Mouse (Mus musculus) stomach, embryonic 16.5 days (tissue): ENCODE measurements around the gene Rgs3. TPM values are rescaled to one million over a fixed set of nuclear protein-coding genes. Genes with fewer than 3 reads are reported as not detected.
A peak's percentile ranks its signal among the peaks of the same experiment; 100 is the strongest.

Source experiments
- ATAC-seq: fragments of 200-750 bp; cut with Nextera tagmentation; 2 replicates; pipeline ENCODE4 v1.8.0; 2017; ENCODE audit warnings: moderate number of reproducible peaks, moderate TSS enrichment; ENCODE audit not compliant: insufficient read depth, low FRiP score
- H3K27ac ChIP-seq: fragments of 300-500 bp; sonication (generic); 2 replicates; pipeline ENCODE4 v1.5.1; 2014; ENCODE audit warnings: low read length
- H3K27me3 ChIP-seq: fragments of 300-500 bp; sonication (generic); 2 replicates; pipeline ENCODE4 v1.6.1; 2014; ENCODE audit warnings: low read length, control low read depth, mixed read lengths; ENCODE audit not compliant: control insufficient read depth, insufficient read depth
- H3K36me3 ChIP-seq: fragments of 300-500 bp; sonication (generic); 2 replicates; pipeline ENCODE4 v1.6.1; 2014; ENCODE audit warnings: low read length; ENCODE audit not compliant: control insufficient read depth, insufficient read depth
- H3K4me1 ChIP-seq: fragments of 300-500 bp; sonication (generic); 2 replicates; pipeline ENCODE4 v1.6.1; 2014; ENCODE audit warnings: low read length, control low read depth, mixed read lengths; ENCODE audit not compliant: control insufficient read depth, insufficient read depth
- H3K4me2 ChIP-seq: fragments of 300-500 bp; sonication (generic); 2 replicates; pipeline ENCODE4 v1.6.1; 2014; ENCODE audit warnings: low read depth, low read length, mixed read lengths
- H3K4me3 ChIP-seq: fragments of 300-500 bp; sonication (generic); replicated peaks from 2 replicates; pipeline ENCODE4 v1.5.1; 2014; ENCODE audit warnings: mild to moderate bottlenecking, low read length
- H3K9ac ChIP-seq: fragments of 300-500 bp; sonication (generic); 2 replicates; pipeline ENCODE4 v1.6.1; 2014; ENCODE audit warnings: low read length
- H3K9me3 ChIP-seq: fragments of 300-500 bp; sonication (generic); replicated peaks from 2 replicates; pipeline ENCODE4 v1.6.1; 2016; ENCODE audit warnings: low read length, control low read depth; ENCODE audit not compliant: control insufficient read depth
- WGBS: fragments of 180-500 bp; shearing (Covaris S2); extraction: QIAGEN DNeasy Blood & Tissue Kit; methylation state at CpG from one replicate; pipeline ENCODE4 v1.1.7; 2014; 5-methylcytosine and 5-hydroxymethylcytosine counted together
- polyA plus RNA-seq: library from polyadenylated mRNA; unstranded; fragments of >200 nt; fragmentation: Nextera tagmentation; extraction: Ambion mirVana; gene quantifications from 2 replicates; pipeline ENCODE4 v1.2.1, GENCODE M21; 2015

Rgs3 gene
- polyA plus RNA-seq, 1 experiment from 2014 or later, result 55.2 TPM

DNA sequence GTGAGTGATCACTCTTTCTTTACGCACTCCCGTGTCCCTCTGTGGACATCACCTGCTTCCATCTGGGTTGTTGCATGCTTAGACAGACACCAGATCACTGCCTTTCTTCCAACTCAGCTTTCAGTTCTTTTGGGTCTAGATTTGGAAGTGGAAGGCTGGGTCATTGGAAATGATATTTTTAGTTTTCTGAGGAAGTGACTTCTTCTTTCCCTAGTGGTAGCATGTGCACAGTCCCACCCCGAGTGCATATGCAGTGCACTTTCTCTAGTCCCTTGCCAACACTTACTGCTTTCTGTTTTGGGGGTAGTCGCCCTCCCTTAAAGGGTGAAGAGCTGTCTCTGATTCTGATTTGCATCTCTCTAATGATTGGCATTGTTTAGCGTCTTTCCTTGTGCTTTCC lies 170.3 kb downstream of the Rgs3 start:
- Histone ChIP-seq H3K4me2 (no peak overlapping the region), H3K9me3 (peaks cover 3% of the 10 kb centered on the region; the same call in 1 of the 2 replicates), H3K27ac (0 out of 2 replicates have a peak overlapping the region, but pooled peaks have one; percentile 4), H3K4me1 (peaks cover 36% of the 10 kb centered on the region), H3K27me3 (no peaks in the 10 kb centered on the region), H3K9ac (no peak overlapping the region), H3K36me3 (no peaks in the 10 kb centered on the region), H3K4me3 (no peak overlapping the region)
- ATAC-seq, result no peak
- WGBS, result 71% methylated on average over 5 of the region's 5 CpGs

DNA sequence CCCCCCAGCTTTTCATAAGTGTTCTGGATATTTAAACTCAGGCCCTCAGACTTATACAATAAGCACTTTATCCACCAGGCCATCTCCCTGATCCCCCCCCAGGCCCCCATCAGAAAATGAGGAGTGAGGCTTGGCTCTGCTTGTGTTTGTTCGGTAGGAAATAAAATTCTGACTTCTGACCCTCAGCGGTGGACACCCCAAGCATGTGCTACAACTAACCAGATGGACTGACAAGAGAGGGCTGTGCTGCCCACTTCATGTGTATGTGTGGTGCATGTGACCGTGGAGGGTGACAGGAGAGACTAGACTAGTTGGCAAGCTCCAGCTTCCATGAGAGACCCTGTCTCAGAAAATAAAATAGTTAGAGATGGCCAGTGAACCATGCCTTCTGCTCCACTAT lies 171.2 kb downstream of the Rgs3 start:
- no peak for ATAC-seq
- H3K4me1 ChIP-seq, result peaks cover 45% of the 10 kb centered on the region
- H3K4me2 ChIP-seq, result no peak overlapping the region
- no peaks in the 10 kb centered on the region for H3K27me3 ChIP-seq
- no peaks in the 10 kb centered on the region for H3K9me3 ChIP-seq
- H3K9ac ChIP-seq, result no peak overlapping the region
- H3K36me3 ChIP-seq, result no peaks in the 10 kb centered on the region
- H3K4me3 ChIP-seq, result no peak overlapping the region
- WGBS, result 67% methylated on average over 3 of the region's 3 CpGs
- H3K27ac ChIP-seq, result peak overlapping the region; percentile 64

DNA sequence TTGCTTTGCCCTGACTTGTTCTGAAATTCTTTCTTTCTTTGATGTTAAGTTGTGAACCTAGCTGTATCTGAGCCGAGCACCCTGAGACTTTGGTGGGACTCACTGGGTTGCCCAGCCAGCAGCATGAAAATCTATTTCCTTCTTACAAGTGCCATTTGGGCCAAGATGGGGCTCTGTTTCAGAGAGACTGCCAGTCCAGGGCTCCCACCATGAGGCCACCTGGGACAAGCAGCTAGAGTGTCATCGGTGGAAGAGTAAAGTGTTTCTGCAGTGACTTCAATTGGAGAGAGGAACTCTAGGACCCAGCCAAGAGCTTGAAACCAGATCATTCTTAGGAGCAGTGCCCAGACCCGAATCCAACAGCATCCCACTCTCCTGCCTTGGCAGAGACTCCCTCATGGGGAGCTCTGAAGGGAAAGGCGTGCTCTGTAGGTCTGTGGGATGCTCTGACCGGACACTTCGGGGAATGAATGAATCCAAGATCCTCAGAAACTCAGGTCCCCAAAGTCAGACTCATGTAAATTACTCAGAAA lies 171.9 kb downstream of the Rgs3 start:
- Histone ChIP-seq H3K27me3 (no peaks in the 10 kb centered on the region), H3K9ac (no peak overlapping the region), H3K36me3 (no peaks in the 10 kb centered on the region), H3K4me1 (peaks cover 52% of the 10 kb centered on the region), H3K27ac (peak overlapping the region; percentile 74), H3K9me3 (no peaks in the 10 kb centered on the region), H3K4me2 (no peak overlapping the region), H3K4me3 (no peak overlapping the region)
- ATAC-seq, result no peak
- 64% methylated on average over 6 of the region's 6 CpGs for WGBS

DNA sequence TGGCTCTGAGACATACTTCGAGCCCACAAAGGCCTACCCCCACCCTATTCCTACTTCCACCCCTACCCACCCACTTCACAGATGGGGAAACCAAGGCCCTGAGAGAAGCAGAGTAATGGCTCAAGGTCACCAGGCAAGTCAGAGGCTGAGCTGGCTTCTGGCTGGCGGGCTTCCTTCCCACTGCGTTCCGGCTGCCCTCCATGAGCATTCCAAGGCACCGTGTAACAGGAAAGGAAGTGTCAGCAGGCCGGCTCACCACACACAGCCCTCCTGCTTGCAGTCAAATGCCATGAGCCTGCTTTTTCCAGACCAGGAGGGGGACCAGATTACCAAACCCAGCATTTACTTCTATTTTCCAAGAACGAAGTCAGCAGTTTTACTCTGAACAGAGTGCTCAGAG lies 172.4 kb downstream of the Rgs3 start:
- H3K4me1 ChIP-seq, result peaks cover 57% of the 10 kb centered on the region
- ATAC-seq, result no peak
- H3K36me3 ChIP-seq, result no peaks in the 10 kb centered on the region
- 63% methylated on average over 7 of the region's 7 CpGs for WGBS
- H3K4me2 ChIP-seq, result no peak overlapping the region
- H3K9ac ChIP-seq, result no peak overlapping the region
- H3K4me3 ChIP-seq, result no peak overlapping the region
- H3K27me3 ChIP-seq, result no peaks in the 10 kb centered on the region
- peak overlapping the region; percentile 74 for H3K27ac ChIP-seq
- H3K9me3 ChIP-seq, result no peaks in the 10 kb centered on the region

DNA sequence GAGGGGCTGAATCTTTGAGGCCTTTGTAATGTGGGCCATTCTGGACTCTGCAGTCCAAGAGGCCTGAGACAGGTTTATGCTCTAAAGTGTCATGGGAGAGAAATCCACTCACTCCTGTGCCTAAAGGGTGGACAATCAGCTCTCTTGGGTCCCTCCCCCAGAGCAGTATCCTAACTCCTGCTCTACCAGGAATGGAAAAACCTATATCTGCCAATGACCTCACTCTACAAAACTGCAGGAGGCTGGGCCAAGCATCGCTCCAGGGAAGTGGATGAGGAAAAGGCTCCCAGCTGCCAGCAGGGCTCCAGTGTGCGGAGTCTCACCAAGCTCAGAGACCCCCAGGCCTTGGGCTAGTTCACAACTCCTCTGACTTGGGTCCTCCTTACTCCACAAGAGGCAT lies 173.2 kb downstream of the Rgs3 start:
- no peaks in the 10 kb centered on the region for H3K9me3 ChIP-seq
- H3K4me3 ChIP-seq, result no peak overlapping the region
- H3K9ac ChIP-seq, result peak overlapping the region; percentile 8
- no peaks in the 10 kb centered on the region for H3K36me3 ChIP-seq
- peak overlapping the region; percentile 74 for H3K27ac ChIP-seq
- peak; percentile 76 for ATAC-seq
- no peak overlapping the region for H3K4me2 ChIP-seq
- WGBS, result 15% methylated on average over 2 of the region's 2 CpGs
- H3K4me1 ChIP-seq, result peaks cover 64% of the 10 kb centered on the region
- H3K27me3 ChIP-seq, result no peaks in the 10 kb centered on the region

DNA sequence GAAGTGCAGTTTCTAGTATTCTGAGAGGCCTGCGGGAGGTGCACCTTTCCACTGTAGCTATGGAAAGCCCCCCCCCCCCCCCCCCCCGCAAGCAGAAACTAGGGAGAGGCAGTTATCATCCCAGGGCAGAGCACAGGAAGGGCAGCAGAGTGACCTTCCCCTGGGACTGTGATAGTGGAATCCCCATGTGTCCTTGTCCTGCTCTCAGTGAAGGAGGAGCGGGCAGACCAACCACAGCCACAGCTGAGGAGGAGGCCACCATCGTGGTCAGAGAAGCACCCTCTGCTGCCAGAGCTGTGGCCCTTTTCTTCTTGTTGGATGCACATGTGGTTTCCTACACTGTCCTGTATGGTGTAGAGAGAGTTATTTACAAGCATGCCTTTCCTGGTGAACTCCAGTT lies 174.3 kb downstream of the Rgs3 start:
- Histone ChIP-seq H3K4me2 (no peak overlapping the region), H3K36me3 (no peaks in the 10 kb centered on the region)
- 77% methylated on average over 3 of the region's 4 CpGs for WGBS

DNA sequence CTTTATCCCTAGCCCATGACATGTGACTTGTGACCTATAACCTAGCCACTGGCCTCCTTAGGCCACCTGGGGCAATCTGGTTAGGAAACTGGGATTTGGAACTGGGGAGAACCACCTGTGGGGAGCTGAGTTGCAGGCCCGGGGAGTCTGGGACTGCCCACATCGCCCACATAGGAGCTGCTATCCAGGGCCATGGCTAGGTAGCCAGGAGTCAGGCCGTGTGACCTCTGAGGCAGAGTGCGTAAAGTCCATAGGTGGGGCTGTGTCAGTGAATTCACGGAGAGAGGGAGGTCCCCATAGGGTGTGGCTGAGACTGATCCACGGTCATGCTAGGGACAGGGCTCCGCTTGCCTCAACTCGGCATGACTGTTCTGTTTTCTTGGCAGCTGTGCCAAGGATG lies 175.6 kb downstream of the Rgs3 start:
- H3K9me3 ChIP-seq, result no peaks in the 10 kb centered on the region
- peak overlapping the region; percentile 12; the same call in 1 of the 2 replicates for H3K9ac ChIP-seq
- H3K4me1 ChIP-seq, result peaks cover 72% of the 10 kb centered on the region
- no peaks in the 10 kb centered on the region for H3K27me3 ChIP-seq
- H3K4me3 ChIP-seq, result no peak overlapping the region
- H3K36me3 ChIP-seq, result no peaks in the 10 kb centered on the region
- 58% methylated on average over 8 of the region's 8 CpGs for WGBS
- H3K27ac ChIP-seq, result peak overlapping the region; percentile 64; the same call in 1 of the 2 replicates
- no peak overlapping the region for H3K4me2 ChIP-seq
- ATAC-seq, result no peak

More for the DNA sequence above, 174.3 kb downstream of the Rgs3 start:
- H3K4me3 ChIP-seq, result no peak overlapping the region
- no peak for ATAC-seq
- peaks cover 73% of the 10 kb centered on the region for H3K4me1 ChIP-seq
- no peak overlapping the region for H3K9ac ChIP-seq
- H3K27ac ChIP-seq, result peak overlapping the region; percentile 74
- no peaks in the 10 kb centered on the region for H3K9me3 ChIP-seq
- no peaks in the 10 kb centered on the region for H3K27me3 ChIP-seq

DNA sequence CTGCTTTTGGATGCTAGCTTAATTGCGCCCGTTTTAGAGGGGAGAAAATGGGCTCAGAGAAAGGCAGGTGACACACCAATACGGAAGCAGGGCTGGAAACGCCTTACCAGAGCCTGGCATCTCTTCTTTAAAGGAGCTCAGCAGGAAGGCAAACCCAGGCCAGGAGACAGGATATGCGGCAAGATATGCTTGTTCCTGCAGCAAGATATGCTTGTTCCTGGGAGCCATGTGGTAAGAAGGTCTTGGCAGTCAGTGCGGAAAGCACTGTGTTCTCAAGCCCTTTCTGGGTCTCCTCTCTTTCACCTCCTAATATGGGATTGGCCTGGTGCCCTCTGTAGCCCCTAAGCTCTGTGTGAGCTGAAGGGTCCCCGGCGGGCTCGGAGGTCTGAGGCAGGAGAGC lies 176.2 kb downstream of the Rgs3 start:
- Histone ChIP-seq H3K9me3 (no peaks in the 10 kb centered on the region), H3K27ac (peak overlapping the region; percentile 64), H3K27me3 (no peaks in the 10 kb centered on the region), H3K36me3 (no peaks in the 10 kb centered on the region), H3K4me1 (peaks cover 71% of the 10 kb centered on the region), H3K9ac (peak overlapping the region; percentile 51), H3K4me3 (no peak overlapping the region), H3K4me2 (no peak overlapping the region)
- 57% methylated on average over 9 of the region's 9 CpGs for WGBS
- ATAC-seq, result no peak

DNA sequence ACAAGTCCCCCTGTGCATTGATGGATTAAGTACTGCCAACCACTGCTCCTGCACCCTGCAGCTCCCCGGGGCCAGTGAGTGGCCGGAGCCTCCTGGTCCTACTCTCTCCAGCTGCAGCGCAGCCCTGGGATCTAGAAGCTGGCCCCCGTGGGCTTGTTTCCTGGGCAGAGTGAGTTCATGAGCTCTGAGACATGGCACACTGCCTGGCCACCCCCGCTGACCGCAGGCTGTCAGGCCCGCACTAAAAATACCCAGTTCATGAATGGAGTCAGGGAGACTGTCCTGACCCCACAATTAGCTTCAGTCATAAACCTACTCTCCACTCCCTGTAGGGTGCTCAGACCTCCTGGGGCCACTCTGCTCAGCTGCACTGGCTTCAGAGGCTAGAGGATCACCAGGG lies 176.8 kb downstream of the Rgs3 start:
- Histone ChIP-seq H3K36me3 (no peaks in the 10 kb centered on the region), H3K27ac (peak overlapping the region; percentile 64), H3K4me2 (no peak overlapping the region), H3K4me3 (no peak overlapping the region), H3K4me1 (peaks cover 72% of the 10 kb centered on the region), H3K9ac (peak overlapping the region; percentile 51), H3K27me3 (no peaks in the 10 kb centered on the region), H3K9me3 (no peaks in the 10 kb centered on the region)
- 58% methylated on average over 7 of the region's 7 CpGs for WGBS
- no peak for ATAC-seq
